Mouse (Mus musculus): Measurements from ENCODE around the gene Lhx8. TPM values are rescaled to one million over a fixed set of nuclear protein-coding genes. Genes with fewer than 3 reads are reported as not detected.

Gene Lhx8
- total RNA-seq (2021): not detected
- long read RNA-seq, experiment 1: 0 reads
- long read RNA-seq, experiment 2, partial matches to known transcripts: 1 of 1 reads
- long read RNA-seq, experiment 2, other reads (novel, unspliced or antisense): 0 of 1 reads

- DNase-seq: peak in 1 of 2 experiments; percentile 55
Observed at GRCm38 (mm10) chr3:154330181-154331002, at the start of gene Lhx8. Gene Lhx8 (minus strand): TSS chr3:154330659.

GRCm38 (mm10) chr3:154373536-154373935, 43.1 kb upstream of the Lhx8 start:
- no peak for DNase-seq

- DNase-seq: no peak
Observed at GRCm38 (mm10) chr3:154372688-154373087, 42.2 kb upstream of the Lhx8 start.

GRCm38 (mm10) chr3:154367327-154367726, 36.9 kb upstream of the Lhx8 start:
- DNase-seq: peak in 1 of 2 experiments; percentile 2

- DNase-seq: no peak
Observed at GRCm38 (mm10) chr3:154364604-154365209, 34.2 kb upstream of the Lhx8 start.

- no peak for DNase-seq
Observed at GRCm38 (mm10) chr3:154363507-154363906, 33.0 kb upstream of the Lhx8 start.

GRCm38 (mm10) chr3:154359231-154359630, 28.8 kb upstream of the Lhx8 start:
- DNase-seq: no peak

- no peak for DNase-seq
Observed at GRCm38 (mm10) chr3:154340294-154340914, 9.9 kb upstream of the Lhx8 start.

- no peak for DNase-seq
Observed at GRCm38 (mm10) chr3:154339649-154340260, 9.3 kb upstream of the Lhx8 start.

GRCm38 (mm10) chr3:154334806-154335205, 4.3 kb upstream of the Lhx8 start:
- DNase-seq: no peak

GRCm38 (mm10) chr3:154333401-154333999, 3.0 kb upstream of the Lhx8 start:
- peak in 1 of 2 experiments; percentile 17 for DNase-seq

- no peak for DNase-seq
Observed at GRCm38 (mm10) chr3:154332941-154333340, 2.5 kb upstream of the Lhx8 start.

GRCm38 (mm10) chr3:154332213-154332530, 1.7 kb upstream of the Lhx8 start:
- DNase-seq: peak in 1 of 2 experiments; percentile 35

- DNase-seq: peak in 1 of 2 experiments; percentile 41
Observed at GRCm38 (mm10) chr3:154331506-154332212, 1.2 kb upstream of the Lhx8 start.

- DNase-seq: no peak
Observed at GRCm38 (mm10) chr3:154331003-154331340, 513 bp upstream of the Lhx8 start.

GRCm38 (mm10) chr3:154329323-154330180, 907 bp downstream of the Lhx8 start:
- DNase-seq: peak in 1 of 2 experiments; percentile 55

GRCm38 (mm10) chr3:154328721-154329322, 1.6 kb downstream of the Lhx8 start:
- DNase-seq: no peak

- DNase-seq: peak in 1 of 2 experiments; percentile 11
Observed at GRCm38 (mm10) chr3:154327883-154328720, 2.4 kb downstream of the Lhx8 start.
